Comparison of ENCODE assay signal across 14 mouse cellular contexts in the genomic region with DNA sequence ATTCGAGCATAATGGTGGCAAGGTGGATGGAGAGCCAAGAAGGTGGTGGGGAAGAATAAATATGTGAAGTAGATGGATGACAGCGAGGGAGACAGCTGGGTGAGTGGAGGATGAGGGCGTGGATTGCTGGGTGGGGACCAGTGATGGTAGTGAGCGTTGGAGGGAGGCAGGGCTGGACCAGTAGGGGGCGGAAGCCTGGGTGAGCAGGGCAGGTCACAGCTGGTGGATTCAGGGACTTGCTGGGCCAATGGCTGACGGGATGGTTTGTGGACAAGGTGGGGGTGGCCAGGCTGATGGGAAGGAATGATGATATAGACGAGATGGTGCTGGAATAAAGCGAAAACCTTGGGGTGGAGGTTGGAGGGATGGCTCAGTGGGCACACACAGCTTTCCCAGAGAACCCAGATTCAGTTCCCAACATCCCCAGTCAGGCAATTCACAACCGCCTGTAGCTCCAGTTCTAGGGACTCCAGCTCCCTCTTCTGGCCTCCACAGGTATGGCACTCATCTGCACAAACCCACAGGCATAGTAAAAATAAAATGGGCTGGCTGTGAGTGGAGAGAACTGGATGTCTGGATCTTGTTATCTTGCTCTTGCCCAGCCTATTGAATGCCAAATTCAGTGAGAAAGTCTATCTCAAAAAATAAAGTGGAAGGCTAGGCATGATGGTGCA. TPM values are rescaled to one million over a fixed set of nuclear protein-coding genes. Genes with fewer than 3 reads are reported as not detected.
DNase-seq lines count a peak whose midpoint lies in the region; ATAC-seq and TF ChIP-seq lines count a peak whose summit lies in the region.
"Had no signal": no experiment of that assay in that cellular context is flagged by ENCODE, and none has a peak within 500 bp of the region (broad histone marks: within the 10 kb centered on the region; RNA-seq: fewer than 3 reads in every experiment).

No protein-coding gene starts in this region.

- no peaks in the 10 kb centered on the region for H3K36me3 ChIP-seq in kidney, adult 2 months (ENCODE audit: control insufficient read depth, insufficient read depth, low read length)
- H3K36me3 ChIP-seq in ES-Bruce4 (ENCODE audit: control insufficient read depth, insufficient read depth, low read length, poor library complexity, severe bottlenecking), result no peaks in the 10 kb centered on the region
- no peaks in the 10 kb centered on the region for H3K36me3 ChIP-seq in kidney, embryonic 15.5 days
- H3K36me3 ChIP-seq in midbrain, embryonic 14.5 days (ENCODE audit: control insufficient read depth, insufficient read depth, low read length), result no peaks in the 10 kb centered on the region
- H3K36me3 ChIP-seq: hindbrain, embryonic 10.5 days had no signal

- peak; percentile 52 for ATAC-seq in erythroblast, adult 5-6 weeks (replicated peaks; ENCODE audit: low FRiP score, poor library complexity, severe bottlenecking)
- no peak for ATAC-seq in kidney, embryonic 15.5 days (replicated peaks; ENCODE audit: low FRiP score)
- no peak for ATAC-seq in midbrain, embryonic 14.5 days (ENCODE audit: low FRiP score, low TSS enrichment)
- ATAC-seq: forebrain, embryonic 13.5 days had no signal

- no peaks in the 10 kb centered on the region for H3K27me3 ChIP-seq in kidney, adult 2 months (replicated peaks; ENCODE audit: control insufficient read depth, insufficient read depth, low read length)
- no peaks in the 10 kb centered on the region for H3K27me3 ChIP-seq in ES-Bruce4 (ENCODE audit: control insufficient read depth, insufficient read depth, low read length, poor library complexity, severe bottlenecking)
- peaks cover 36% of the 10 kb centered on the region for H3K27me3 ChIP-seq in kidney, embryonic 15.5 days
- H3K27me3 ChIP-seq in midbrain, embryonic 14.5 days (ENCODE audit: control insufficient read depth, insufficient read depth, low read length), result peaks cover 22% of the 10 kb centered on the region; the same call in 1 of the 2 replicates

- H3K4me3 ChIP-seq in kidney, adult 2 months (ENCODE audit: insufficient read depth, low read depth, low read length), result no peak overlapping the region
- no peak overlapping the region for H3K4me3 ChIP-seq in ES-Bruce4 (ENCODE audit: low read depth, low read length)
- H3K4me3 ChIP-seq in kidney, embryonic 15.5 days (replicated peaks), result no peak overlapping the region
- no peak overlapping the region for H3K4me3 ChIP-seq in midbrain, embryonic 14.5 days (replicated peaks; ENCODE audit: low read depth, low read length)
- H3K4me3 ChIP-seq: forebrain, embryonic 13.5 days; hindbrain, embryonic 10.5 days; myocyte had no signal

- TF ChIP-seq POLR2A in kidney, adult 2 months (IDR thresholded peaks at IDR 0.05; ENCODE audit: low read depth, low read length), result no peak
- TF ChIP-seq POLR2A in ES-Bruce4 (IDR thresholded peaks at IDR 0.05; ENCODE audit: insufficient read depth, low read length), result no peak

- no peaks in the 10 kb centered on the region for H3K4me1 ChIP-seq in kidney, adult 2 months (ENCODE audit: control insufficient read depth, insufficient read depth, low read length)
- peaks cover 2% of the 10 kb centered on the region for H3K4me1 ChIP-seq in ES-Bruce4 (ENCODE audit: control insufficient read depth, insufficient read depth, low read length)
- peaks cover 9% of the 10 kb centered on the region for H3K4me1 ChIP-seq in kidney, embryonic 15.5 days
- 0 out of 2 replicates have a peak, but pooled peaks cover 4% of the 10 kb centered on the region for H3K4me1 ChIP-seq in midbrain, embryonic 14.5 days (ENCODE audit: control insufficient read depth, insufficient read depth, low read length)

- no peaks in the 10 kb centered on the region for H3K9me3 ChIP-seq in ES-Bruce4 (replicated peaks; ENCODE audit: control insufficient read depth, insufficient read depth, low read length, poor library complexity, severe bottlenecking)
- no peaks in the 10 kb centered on the region for H3K9me3 ChIP-seq in kidney, embryonic 15.5 days (replicated peaks)
- no peaks in the 10 kb centered on the region for H3K9me3 ChIP-seq in midbrain, embryonic 14.5 days (ENCODE audit: control insufficient read depth, low read length)
- H3K9me3 ChIP-seq: forebrain, embryonic 13.5 days had no signal

- TF ChIP-seq CTCF in kidney, adult 2 months (conservative IDR thresholded peaks at IDR 0.05; ENCODE audit: insufficient read depth, insufficient read length, low read depth, low read length), result peak; percentile 40
- TF ChIP-seq CTCF in ES-Bruce4 (IDR thresholded peaks at IDR 0.05; ENCODE audit: low read depth, low read length), result peak; percentile 68

- no peak overlapping the region for H3K9ac ChIP-seq in ES-Bruce4 (ENCODE audit: low read depth, poor library complexity, severe bottlenecking)
- H3K9ac ChIP-seq in kidney, embryonic 15.5 days, result no peak overlapping the region
- H3K9ac ChIP-seq in midbrain, embryonic 14.5 days (replicated peaks; ENCODE audit: low read length), result no peak overlapping the region
- H3K9ac ChIP-seq: forebrain, embryonic 13.5 days had no signal

- WGBS in kidney, adult 2 months, result 68% methylated on average over 9 of the region's 9 CpGs
- WGBS in kidney, embryonic 15.5 days, result 72% methylated on average over 9 of the region's 9 CpGs
- WGBS in midbrain, embryonic 14.5 days, result 68% methylated on average over 9 of the region's 9 CpGs

- no peak overlapping the region for H3K27ac ChIP-seq in kidney, adult 2 months (ENCODE audit: insufficient read depth, low read depth, low read length)
- H3K27ac ChIP-seq in ES-Bruce4 (ENCODE audit: insufficient read depth, low read length), result no peak overlapping the region
- no peak overlapping the region for H3K27ac ChIP-seq in kidney, embryonic 15.5 days
- H3K27ac ChIP-seq in midbrain, embryonic 14.5 days (replicated peaks; ENCODE audit: low read depth, low read length), result no peak overlapping the region
- H3K27ac ChIP-seq: forebrain, embryonic 13.5 days; hindbrain, embryonic 10.5 days had no signal

- no peak for TF ChIP-seq EP300 in ES-Bruce4 (IDR thresholded peaks at IDR 0.05; ENCODE audit: insufficient read depth, low read depth, low read length)

- H3K4me2 ChIP-seq in kidney, embryonic 15.5 days, result no peak overlapping the region
- H3K4me2 ChIP-seq in midbrain, embryonic 14.5 days (ENCODE audit: low read length), result no peak overlapping the region
- H3K4me2 ChIP-seq: forebrain, embryonic 13.5 days had no signal

- DNase-seq in kidney, adult 2 months, result no peak
- no peak for DNase-seq in kidney, adult 8-10 months
- peak; percentile 43 for DNase-seq in 3T3-L1 (ENCODE audit: low read depth, low spot score)
- no peak for DNase-seq in gastrocnemius, postnatal 10 days
- no peak for DNase-seq in midbrain, embryonic 14.5 days
- DNase-seq: kidney, postnatal 14 days; lung, postnatal 36 days; right cerebral cortex, postnatal 25 days had no signal

RNA-seq across cellular contexts. Expression of a gene that starts 5.1 kb away (rescaled TPM):
- polyA plus RNA-seq in kidney, adult 2 months (2012; rRNA removed), result 0.12 and 6.4 TPM in 2 replicates
- polyA plus RNA-seq in ES-Bruce4 (2011; ENCODE audit: insufficient read depth, insufficient read length, low read depth, missing spikeins), result 2.3 and 2.5 TPM in 2 replicates
- total RNA-seq in erythroblast, adult 5-6 weeks (2015; ENCODE audit: low replicate concordance), result not detected in 2 replicates
- total RNA-seq in erythroblast, adult 5-6 weeks (2017; ENCODE audit: low replicate concordance), result not detected in 2 replicates
- 1,000 to 10,000 TPM; 2,219 to 2,666 TPM for total RNA-seq in gastrocnemius, postnatal 10 days (2021)
- polyA plus RNA-seq in kidney, embryonic 15.5 days (2015; fragmentation: Nextera tagmentation; extraction: Ambion mirVana), result 0.16 and 0.27 TPM in 2 replicates
- 0.15 and 0.20 TPM in 2 replicates for polyA plus RNA-seq in midbrain, embryonic 14.5 days (2014; fragmentation: Nextera tagmentation; extraction: Ambion mirVana)

RNA-seq across cellular contexts. Expression of a gene that starts 12.5 kb away (rescaled TPM):
- 0.88 and 8.3 TPM in 2 replicates for polyA plus RNA-seq in kidney, adult 2 months (2012; rRNA removed)
- polyA plus RNA-seq in ES-Bruce4 (2011; ENCODE audit: insufficient read depth, insufficient read length, low read depth, missing spikeins), result 1.4 and 2.4 TPM in 2 replicates
- total RNA-seq in erythroblast, adult 5-6 weeks (2015; ENCODE audit: low replicate concordance), result 1.7 and 1.9 TPM in 2 replicates
- total RNA-seq in erythroblast, adult 5-6 weeks (2017; ENCODE audit: low replicate concordance), result 1.9 and 2.6 TPM in 2 replicates
- total RNA-seq in gastrocnemius, postnatal 10 days (2021), result 1 to 10 TPM in 1 of 2 experiments, not detected in 1; 1.2 TPM
- 0.16 TPM in 1 of 2 replicates, not detected in the other for polyA plus RNA-seq in kidney, embryonic 15.5 days (2015; fragmentation: Nextera tagmentation; extraction: Ambion mirVana)
- not detected in 2 replicates for polyA plus RNA-seq in midbrain, embryonic 14.5 days (2014; fragmentation: Nextera tagmentation; extraction: Ambion mirVana)
- polyA plus RNA-seq: forebrain, embryonic 13.5 days; hindbrain, embryonic 10.5 days had no signal

RNA-seq across cellular contexts. Expression of a gene that starts 23.0 kb away (rescaled TPM):
- 12.2 and 18.6 TPM in 2 replicates for polyA plus RNA-seq in kidney, adult 2 months (2012; rRNA removed)
- 5.6 and 7.4 TPM in 2 replicates for polyA plus RNA-seq in ES-Bruce4 (2011; ENCODE audit: insufficient read depth, insufficient read length, low read depth, missing spikeins)
- total RNA-seq in erythroblast, adult 5-6 weeks (2015; ENCODE audit: low replicate concordance), result not detected in 2 replicates
- total RNA-seq in erythroblast, adult 5-6 weeks (2017; ENCODE audit: low replicate concordance), result not detected in 2 replicates
- 1 to 10 TPM; 4.3 to 5.7 TPM for total RNA-seq in gastrocnemius, postnatal 10 days (2021)
- polyA plus RNA-seq in kidney, embryonic 15.5 days (2015; fragmentation: Nextera tagmentation; extraction: Ambion mirVana), result 14.3 and 16.5 TPM in 2 replicates
- polyA plus RNA-seq in midbrain, embryonic 14.5 days (2014; fragmentation: Nextera tagmentation; extraction: Ambion mirVana), result 26.8 and 28.6 TPM in 2 replicates

RNA-seq across cellular contexts. Expression of a gene that starts 23.0 kb away (rescaled TPM):
- 298 and 346 TPM in 2 replicates for polyA plus RNA-seq in kidney, adult 2 months (2012; rRNA removed)
- 67.7 and 75.3 TPM in 2 replicates for polyA plus RNA-seq in ES-Bruce4 (2011; ENCODE audit: insufficient read depth, insufficient read length, low read depth, missing spikeins)
- total RNA-seq in erythroblast, adult 5-6 weeks (2015; ENCODE audit: low replicate concordance), result 17.9 and 19.2 TPM in 2 replicates
- 12.4 and 13.4 TPM in 2 replicates for total RNA-seq in erythroblast, adult 5-6 weeks (2017; ENCODE audit: low replicate concordance)
- 10 to 100 TPM; 50.8 to 52.6 TPM for total RNA-seq in gastrocnemius, postnatal 10 days (2021)
- polyA plus RNA-seq in kidney, embryonic 15.5 days (2015; fragmentation: Nextera tagmentation; extraction: Ambion mirVana), result 113 and 120 TPM in 2 replicates
- 152 and 163 TPM in 2 replicates for polyA plus RNA-seq in midbrain, embryonic 14.5 days (2014; fragmentation: Nextera tagmentation; extraction: Ambion mirVana)

RNA-seq across cellular contexts. Expression of a gene that starts 29.3 kb away (rescaled TPM):
- polyA plus RNA-seq in kidney, adult 2 months (2012; rRNA removed), result 12.7 and 14.2 TPM in 2 replicates
- 81.9 and 86.6 TPM in 2 replicates for polyA plus RNA-seq in ES-Bruce4 (2011; ENCODE audit: insufficient read depth, insufficient read length, low read depth, missing spikeins)
- total RNA-seq in erythroblast, adult 5-6 weeks (2015; ENCODE audit: low replicate concordance), result 21.3 and 26.5 TPM in 2 replicates
- total RNA-seq in erythroblast, adult 5-6 weeks (2017; ENCODE audit: low replicate concordance), result 16.2 and 29.3 TPM in 2 replicates
- 10 to 100 TPM in 1 of 2 experiments, 1 to 10 TPM in 1; 8.1 to 14.7 TPM for total RNA-seq in gastrocnemius, postnatal 10 days (2021)
- polyA plus RNA-seq in kidney, embryonic 15.5 days (2015; fragmentation: Nextera tagmentation; extraction: Ambion mirVana), result 95.4 and 101 TPM in 2 replicates
- 17.8 and 19.5 TPM in 2 replicates for polyA plus RNA-seq in midbrain, embryonic 14.5 days (2014; fragmentation: Nextera tagmentation; extraction: Ambion mirVana)
